Comparison of ENCODE assay signal across 9 mouse cellular contexts in the genomic region with DNA sequence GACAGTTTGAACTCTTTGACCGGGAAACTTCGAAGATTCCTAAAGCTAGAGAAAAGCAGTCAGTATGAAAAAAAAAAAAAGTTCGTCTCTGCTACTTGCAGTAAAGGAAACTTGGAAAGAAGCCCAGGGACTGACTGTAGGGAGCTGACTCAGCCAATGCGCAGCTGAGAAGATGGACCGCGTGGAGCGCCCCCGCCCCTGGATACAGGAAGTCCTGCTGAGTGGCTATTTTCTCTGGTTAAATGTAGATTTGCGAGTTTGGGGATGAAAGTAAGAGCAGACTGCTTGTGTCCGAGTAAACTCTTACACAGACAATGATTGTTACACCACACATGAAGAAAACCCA. TPM values are rescaled to one million over a fixed set of nuclear protein-coding genes. Genes with fewer than 3 reads are reported as not detected.
A peak's percentile ranks its signal among the peaks of the same experiment; 100 is the strongest.
DNase-seq lines count a peak whose midpoint lies in the region; ATAC-seq and TF ChIP-seq lines count a peak whose summit lies in the region.
"Had no signal": no experiment of that assay in that cellular context is flagged by ENCODE, and none has a peak within 500 bp of the region (broad histone marks: within the 10 kb centered on the region; RNA-seq: fewer than 3 reads in every experiment).

No protein-coding gene starts in this region.

- H3K4me2 ChIP-seq in hindbrain, embryonic 14.5 days (replicated peaks): peak overlapping the region; percentile 28
- H3K4me2 ChIP-seq in lung, postnatal 0 days (replicated peaks; ENCODE audit: low read depth, low read length): peak overlapping the region; percentile 51

- H3K9me3 ChIP-seq in hindbrain, embryonic 14.5 days (ENCODE audit: control insufficient read depth, low read length): no peaks in the 10 kb centered on the region
- H3K9me3 ChIP-seq in lung, postnatal 0 days (ENCODE audit: low read length): no peaks in the 10 kb centered on the region

- peaks cover 12% of the 10 kb centered on the region; the same call in 1 of the 2 replicates for H3K4me1 ChIP-seq in hindbrain, embryonic 14.5 days (replicated peaks; ENCODE audit: control insufficient read depth, insufficient read depth, low read length)
- peaks cover 9% of the 10 kb centered on the region; the same call in 1 of the 2 replicates for H3K4me1 ChIP-seq in lung, postnatal 0 days (ENCODE audit: insufficient read depth, low read depth, low read length)

- no peaks in the 10 kb centered on the region for H3K36me3 ChIP-seq in hindbrain, embryonic 14.5 days (replicated peaks; ENCODE audit: control insufficient read depth, insufficient read depth)
- H3K36me3 ChIP-seq in lung, postnatal 0 days (ENCODE audit: insufficient read depth, low read length): no peaks in the 10 kb centered on the region

- 5% methylated on average over 10 of the region's 10 CpGs for WGBS in hindbrain, embryonic 14.5 days
- 3% methylated on average over 10 of the region's 10 CpGs for WGBS in lung, postnatal 0 days

- H3K9ac ChIP-seq in hindbrain, embryonic 14.5 days: no peak overlapping the region
- H3K9ac ChIP-seq in lung, postnatal 0 days (replicated peaks; ENCODE audit: low read depth): no peak overlapping the region

- DNase-seq in Muller cell, postnatal 12 days (ENCODE audit: inconsistent ontology term): peak; percentile 93
- DNase-seq in cerebellum, postnatal 25 days: peak; percentile 36 to 52
- DNase-seq in gastrocnemius, adult 2 months: peak; percentile 84
- DNase-seq in hindbrain, embryonic 14.5 days (ENCODE audit: low spot score): peak; percentile 76
- peak; percentile 14 to 19 for DNase-seq in layer of hippocampus, postnatal 25 days (ENCODE audit: extremely low spot score in 1 of 2, low spot score in 1 of 2)
- peak; percentile 98 for DNase-seq in lung, postnatal 0 days (ENCODE audit: low spot score)
- DNase-seq in ovary, postnatal 10 days (ENCODE audit: low spot score): peak; percentile 40
- DNase-seq in urinary bladder, adult 18-20 months (ENCODE audit: low spot score in 2 of 2): peak; percentile 40 to 78

- TF ChIP-seq CTCF in gastrocnemius, adult 2 months (IDR thresholded peaks at IDR 0.05): no peak
- TF ChIP-seq CTCF in lung, postnatal 0 days (IDR thresholded peaks at IDR 0.05): peak; percentile 49

- TF ChIP-seq EP300 in lung, postnatal 0 days (IDR thresholded peaks at IDR 0.05): 0 out of 2 replicates have a peak, but pooled peaks have one; percentile 24

- ATAC-seq in hindbrain, embryonic 14.5 days (ENCODE audit: low FRiP score): 0 out of 2 replicates have a peak, but pooled peaks have one; percentile 59
- peak; percentile 92 for ATAC-seq in lung, postnatal 0 days

- H3K27me3 ChIP-seq in hindbrain, embryonic 14.5 days (ENCODE audit: control insufficient read depth, insufficient read depth, low read length): no peaks in the 10 kb centered on the region
- H3K27me3 ChIP-seq in lung, postnatal 0 days (replicated peaks; ENCODE audit: insufficient read depth, low read length): no peaks in the 10 kb centered on the region

- peak overlapping the region; percentile 62 for H3K4me3 ChIP-seq in gastrocnemius, adult 2 months
- no peak overlapping the region for H3K4me3 ChIP-seq in hindbrain, embryonic 14.5 days (replicated peaks; ENCODE audit: low read length)
- H3K4me3 ChIP-seq in lung, postnatal 0 days (ENCODE audit: low read depth, low read length): peak overlapping the region; percentile 14; the same call in 1 of the 2 replicates
- H3K4me3 ChIP-seq: erythroblast, embryonic 14.5 days had no signal

- H3K27ac ChIP-seq in gastrocnemius, adult 2 months: peak overlapping the region; percentile 80
- peak overlapping the region; percentile 60 for H3K27ac ChIP-seq in hindbrain, embryonic 14.5 days
- peak overlapping the region; percentile 78 for H3K27ac ChIP-seq in lung, postnatal 0 days (ENCODE audit: low read length)

- intact Hi-C loops in gastrocnemius, adult 2 months (cut with DNase I): loop anchor here (5.0 kb wide), 1 partner anchor 220 kb away; no protein-coding TSS in a partner anchor

RNA-seq across cellular contexts. Expression of gene Rfx8, which starts 41.2 kb away (rescaled TPM):
- total RNA-seq in gastrocnemius, adult 2 months (2021): not detected
- polyA plus RNA-seq in hindbrain, embryonic 14.5 days (2014; fragmentation: Nextera tagmentation; extraction: Ambion mirVana): 0.10 and 0.40 TPM in 2 replicates
- total RNA-seq in layer of hippocampus, postnatal 25 days (2021): under 1 TPM; 0.19 to 0.54 TPM
- polyA plus RNA-seq in lung, postnatal 0 days (2015; fragmentation: Nextera tagmentation; extraction: Ambion mirVana): 0.24 and 0.27 TPM in 2 replicates

RNA-seq across cellular contexts. Expression of gene Gm3646, which starts 43.1 kb away (rescaled TPM):
- 1 to 10 TPM in 1 of 2 experiments, not detected in 1; 1.6 TPM for total RNA-seq in gastrocnemius, adult 2 months (2021)
- polyA plus RNA-seq in hindbrain, embryonic 14.5 days (2014; fragmentation: Nextera tagmentation; extraction: Ambion mirVana): not detected in 2 replicates
- total RNA-seq in layer of hippocampus, postnatal 25 days (2021): not detected
- polyA plus RNA-seq in lung, postnatal 0 days (2015; fragmentation: Nextera tagmentation; extraction: Ambion mirVana): not detected in 2 replicates
- polyA plus RNA-seq: erythroblast, embryonic 14.5 days had no signal

Comparison
In these comparisons a context has a peak if more than half of its experiments do, and no peak if none do; other contexts are left out.
1. DNase-seq: peak in every context shown above with its lines; median percentile 98 in lung, postnatal 0 days; 93 in Muller cell, postnatal 12 days; 84 in gastrocnemius, adult 2 months; 76 in hindbrain, embryonic 14.5 days; 59 in urinary bladder, adult 18-20 months; 44 in cerebellum, postnatal 25 days; 40 in ovary, postnatal 10 days; 16 in layer of hippocampus, postnatal 25 days.